Mouse (Mus musculus): ENCODE measurements around the gene Ttc13. TPM values are rescaled to one million over a fixed set of nuclear protein-coding genes. Genes with fewer than 3 reads are reported as not detected.

Ttc13 gene
- polyA plus RNA-seq, 1 experiment from 2014 or later, result 61.4 TPM

GRCm38 (mm10) chr8:124668798-124669197, 53.0 kb downstream of the Ttc13 start:
- no peak overlapping the region for H3K4me2 ChIP-seq (replicated peaks)
- H3K4me1 ChIP-seq, result no peaks in the 10 kb centered on the region
- no peak overlapping the region for H3K4me3 ChIP-seq
- no peaks in the 10 kb centered on the region for H3K27me3 ChIP-seq
- WGBS, result 71% methylated on average over 3 of the region's 3 CpGs
- ATAC-seq (ENCODE audit: low FRiP score), result no peak
- no peak overlapping the region for H3K9ac ChIP-seq
- H3K27ac ChIP-seq, result no peak overlapping the region
- no peaks in the 10 kb centered on the region for H3K9me3 ChIP-seq (replicated peaks)
- peaks cover 33% of the 10 kb centered on the region for H3K36me3 ChIP-seq

- no peak overlapping the region for H3K4me2 ChIP-seq (replicated peaks)
- H3K27ac ChIP-seq, result peak overlapping the region; percentile 86; the same call in 1 of the 2 replicates
Measured at GRCm38 (mm10) chr8:124664414-124664813, 57.4 kb downstream of the Ttc13 start.

GRCm38 (mm10) chr8:124663874-124664230, 57.9 kb downstream of the Ttc13 start:
- peak overlapping the region; percentile 75 for H3K4me3 ChIP-seq
- peaks cover 38% of the 10 kb centered on the region for H3K4me1 ChIP-seq
- no peaks in the 10 kb centered on the region for H3K9me3 ChIP-seq (replicated peaks)
- H3K36me3 ChIP-seq, result no peaks in the 10 kb centered on the region
- 47% methylated on average over 4 of the region's 4 CpGs for WGBS
- no peak overlapping the region for H3K9ac ChIP-seq
- H3K4me2 ChIP-seq (replicated peaks), result peak overlapping the region; percentile 78
- H3K27me3 ChIP-seq, result no peaks in the 10 kb centered on the region
- H3K27ac ChIP-seq, result peak overlapping the region; percentile 86
- ATAC-seq (ENCODE audit: low FRiP score), result no peak

More at GRCm38 (mm10) chr8:124664414-124664813, 57.4 kb downstream of the Ttc13 start:
- Histone ChIP-seq H3K36me3 (no peaks in the 10 kb centered on the region), H3K4me1 (peaks cover 34% of the 10 kb centered on the region), H3K9ac (no peak overlapping the region), H3K9me3 (replicated peaks) (no peaks in the 10 kb centered on the region), H3K27me3 (no peaks in the 10 kb centered on the region), H3K4me3 (no peak overlapping the region)
- WGBS, result 74% methylated on average over 3 of the region's 3 CpGs
- ATAC-seq (ENCODE audit: low FRiP score), result no peak

- Histone ChIP-seq H3K4me3 (peak within 1 kb of the TSS; percentile 75), H3K4me2 (replicated peaks) (peak within 1 kb of the TSS; percentile 78), H3K36me3 (no peaks in the 10 kb centered on the region), H3K4me1 (peaks cover 43% of the 10 kb centered on the region), H3K9ac (peak within 1 kb of the TSS; percentile 86), H3K27ac (peak within 1 kb of the TSS; percentile 86), H3K27me3 (no peaks in the 10 kb centered on the region), H3K9me3 (replicated peaks) (no peaks in the 10 kb centered on the region)
- 1% methylated on average over 56 of the region's 69 CpGs for WGBS
- ATAC-seq (ENCODE audit: low FRiP score), result peak; percentile 89
Measured at GRCm38 (mm10) chr8:124663112-124663873, 58.5 kb downstream of the Ttc13 start, which contains the start of gene 2310022B05Rik. TSS of gene 2310022B05Rik (minus strand) at chr8:124663369.

- Histone ChIP-seq H3K27ac (peak overlapping the region; percentile 86), H3K4me2 (replicated peaks) (peak overlapping the region; percentile 78), H3K27me3 (no peaks in the 10 kb centered on the region), H3K4me3 (peak overlapping the region; percentile 75), H3K36me3 (no peaks in the 10 kb centered on the region), H3K4me1 (peaks cover 46% of the 10 kb centered on the region), H3K9ac (peak overlapping the region; percentile 86), H3K9me3 (replicated peaks) (no peaks in the 10 kb centered on the region)
- ATAC-seq (ENCODE audit: low FRiP score), result peak; percentile 57
- WGBS, result under 1% methylated on average over 49 of the region's 49 CpGs
Measured at GRCm38 (mm10) chr8:124662446-124663111, 59.2 kb downstream of the Ttc13 start.

GRCm38 (mm10) chr8:124661781-124662180, 60.0 kb downstream of the Ttc13 start:
- Histone ChIP-seq H3K36me3 (0 out of 2 replicates have a peak, but pooled peaks cover 1% of the 10 kb centered on the region), H3K27me3 (no peaks in the 10 kb centered on the region), H3K9me3 (replicated peaks) (no peaks in the 10 kb centered on the region), H3K4me2 (replicated peaks) (peak overlapping the region; percentile 78), H3K4me1 (peaks cover 46% of the 10 kb centered on the region), H3K4me3 (peak overlapping the region; percentile 75), H3K27ac (no peak overlapping the region), H3K9ac (peak overlapping the region; percentile 86)
- no peak for ATAC-seq (ENCODE audit: low FRiP score)
- WGBS, result 42% methylated on average over 9 of the region's 9 CpGs

- peak; percentile 56; the same call in 1 of the 2 replicates for ATAC-seq (ENCODE audit: low FRiP score)
- H3K4me3 ChIP-seq, result no peak overlapping the region
- 39% methylated on average over 2 of the region's 2 CpGs for WGBS
- peaks cover 9% of the 10 kb centered on the region; the same call in 1 of the 2 replicates for H3K36me3 ChIP-seq
- peak overlapping the region; percentile 58 for H3K27ac ChIP-seq
- peaks cover 53% of the 10 kb centered on the region for H3K4me1 ChIP-seq
- no peak overlapping the region for H3K9ac ChIP-seq
- H3K4me2 ChIP-seq (replicated peaks), result no peak overlapping the region
- no peaks in the 10 kb centered on the region for H3K27me3 ChIP-seq
- H3K9me3 ChIP-seq (replicated peaks), result no peaks in the 10 kb centered on the region
Measured at GRCm38 (mm10) chr8:124658415-124658814, 63.4 kb downstream of the Ttc13 start.

GRCm38 (mm10) chr8:124657961-124658360, 63.8 kb downstream of the Ttc13 start:
- Histone ChIP-seq H3K4me3 (no peak overlapping the region), H3K4me1 (peaks cover 55% of the 10 kb centered on the region), H3K9me3 (replicated peaks) (no peaks in the 10 kb centered on the region), H3K27ac (peak overlapping the region; percentile 58), H3K36me3 (peaks cover 9% of the 10 kb centered on the region; the same call in 1 of the 2 replicates), H3K27me3 (no peaks in the 10 kb centered on the region), H3K9ac (no peak overlapping the region), H3K4me2 (replicated peaks) (no peak overlapping the region)
- 81% methylated on average over 7 of the region's 7 CpGs for WGBS
- peak; percentile 3; the same call in 1 of the 2 replicates for ATAC-seq (ENCODE audit: low FRiP score)

- H3K27me3 ChIP-seq, result no peaks in the 10 kb centered on the region
- H3K9me3 ChIP-seq (replicated peaks), result no peaks in the 10 kb centered on the region
- H3K27ac ChIP-seq, result no peak overlapping the region
- 65% methylated on average over 28 of the region's 28 CpGs for WGBS
- H3K4me2 ChIP-seq (replicated peaks), result no peak overlapping the region
- 0 out of 2 replicates have a peak overlapping the region, but pooled peaks have one; percentile 19 for H3K9ac ChIP-seq
- no peak for ATAC-seq (ENCODE audit: low FRiP score)
- H3K4me3 ChIP-seq, result no peak overlapping the region
- H3K4me1 ChIP-seq, result peaks cover 28% of the 10 kb centered on the region
- peaks cover 21% of the 10 kb centered on the region for H3K36me3 ChIP-seq
Measured at GRCm38 (mm10) chr8:124653568-124654475, 68.0 kb downstream of the Ttc13 start.

GRCm38 (mm10) chr8:124652546-124652945, 69.2 kb downstream of the Ttc13 start:
- Histone ChIP-seq H3K9ac (no peak overlapping the region), H3K36me3 (peaks cover 21% of the 10 kb centered on the region), H3K27ac (peak overlapping the region; percentile 40; the same call in 1 of the 2 replicates), H3K4me3 (no peak overlapping the region), H3K4me1 (peaks cover 31% of the 10 kb centered on the region), H3K9me3 (replicated peaks) (no peaks in the 10 kb centered on the region), H3K4me2 (replicated peaks) (no peak overlapping the region), H3K27me3 (no peaks in the 10 kb centered on the region)
- no peak for ATAC-seq (ENCODE audit: low FRiP score)
- 40% methylated on average over 4 of the region's 4 CpGs for WGBS

GRCm38 (mm10) chr8:124651776-124652175, 70.0 kb downstream of the Ttc13 start:
- peaks cover 31% of the 10 kb centered on the region for H3K4me1 ChIP-seq

More at GRCm38 (mm10) chr8:124651776-124652175, 70.0 kb downstream of the Ttc13 start:
- Histone ChIP-seq H3K9ac (no peak overlapping the region), H3K36me3 (peaks cover 19% of the 10 kb centered on the region), H3K9me3 (replicated peaks) (no peaks in the 10 kb centered on the region), H3K27me3 (no peaks in the 10 kb centered on the region), H3K4me2 (replicated peaks) (no peak overlapping the region), H3K27ac (no peak overlapping the region), H3K4me3 (no peak overlapping the region)
- no peak for ATAC-seq (ENCODE audit: low FRiP score)
- 87% methylated on average over 20 of the region's 20 CpGs for WGBS
